Mouse (Mus musculus) stomach, postnatal 0 days (tissue): ENCODE data around the gene Srprb.

ENCODE experiments used
- CTCF ChIP-seq: IDR thresholded peaks from 2 replicates; pipeline ENCODE4 v1.5.1; 2016; ENCODE audit warnings: antibody characterized with exemption, low read depth, mild to moderate bottlenecking, moderate library complexity
- EP300 ChIP-seq: optimal IDR thresholded peaks from 2 replicates; pipeline ENCODE3; 2016; ENCODE audit warnings: antibody characterized with exemption

DNA sequence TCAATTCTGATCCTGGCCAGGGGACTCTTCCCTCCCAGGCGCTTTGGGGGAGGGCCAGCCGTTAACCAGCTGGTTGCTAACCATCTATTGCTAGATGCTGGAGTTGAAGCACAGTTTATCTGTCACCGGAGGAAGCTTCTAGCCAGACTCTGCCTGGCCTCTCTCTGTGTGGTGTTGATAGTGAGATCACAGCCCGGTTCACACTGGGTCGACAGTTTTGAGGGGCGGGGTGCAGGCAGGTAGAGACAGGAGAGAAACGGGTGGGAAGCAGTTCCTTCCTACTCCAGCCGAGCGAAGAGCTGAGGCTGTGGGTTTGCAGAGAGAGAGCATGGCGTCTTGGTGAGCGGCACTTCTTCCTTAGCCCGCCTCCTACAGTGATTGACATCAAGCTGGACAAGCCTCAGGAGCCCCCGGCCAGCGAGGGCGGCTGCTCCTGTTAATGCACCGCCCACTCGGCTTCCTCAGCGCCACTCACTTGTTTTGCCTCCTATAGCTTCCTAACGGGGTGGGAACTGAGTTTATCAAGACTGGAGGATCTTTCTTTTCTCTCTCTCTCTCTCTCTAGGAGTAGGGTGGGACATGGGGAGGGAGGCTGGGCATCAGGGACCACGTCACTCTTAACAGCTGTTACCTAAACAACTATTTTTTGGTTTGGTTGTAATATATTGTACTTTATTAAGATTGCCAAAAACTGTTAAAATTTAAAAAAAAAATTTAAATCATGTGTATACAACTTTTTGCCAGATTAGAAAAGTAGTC lies 21.0 kb downstream of the Srprb start:
- TF ChIP-seq CTCF (no peak), EP300 (no peak)
